Comparison of ENCODE assay signal across 7 mouse cellular contexts in the genomic region with DNA sequence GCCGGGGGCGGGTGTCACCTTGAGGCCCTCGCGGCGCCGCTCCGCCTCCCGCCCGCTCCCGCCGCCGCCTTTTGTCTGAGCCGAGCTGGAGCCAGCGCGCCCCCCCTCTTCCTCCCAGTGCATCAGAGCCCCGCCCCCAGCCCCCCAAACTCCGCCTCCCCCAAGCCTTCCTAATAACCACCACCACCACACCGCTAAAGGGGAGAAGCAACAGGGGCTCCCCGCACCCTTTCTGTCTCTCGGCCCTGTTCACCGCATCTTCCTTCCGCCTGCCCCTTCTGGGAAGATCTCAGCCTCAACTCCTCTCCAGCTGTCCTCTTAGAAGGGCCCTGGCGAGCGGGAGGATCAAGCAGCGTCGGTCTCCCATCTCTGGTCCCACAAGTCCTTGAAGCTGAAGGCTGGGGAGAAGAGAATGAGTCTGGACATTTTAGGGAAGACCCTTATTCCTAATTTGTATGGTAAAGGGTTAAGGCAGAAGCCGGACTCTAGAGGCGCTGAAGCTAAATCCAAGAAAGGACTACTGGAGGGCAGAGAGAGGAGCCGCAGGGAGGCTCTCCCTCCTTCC. TPM values are rescaled to one million over a fixed set of nuclear protein-coding genes. Genes with fewer than 3 reads are reported as not detected.
DNase-seq lines count a peak whose midpoint lies in the region; ATAC-seq lines count a peak whose summit lies in the region.

Gene Tmem151b (minus strand): TSS at position 61 of the 565 bp plus-strand sequence.

- H3K4me3 ChIP-seq in hindbrain, embryonic 12.5 days: peak within 1 kb of the TSS; percentile 94
- H3K4me3 ChIP-seq in limb, embryonic 15.5 days: peak within 1 kb of the TSS; percentile 72

- peak within 1 kb of the TSS; percentile 71 for H3K4me2 ChIP-seq in hindbrain, embryonic 12.5 days (replicated peaks)
- peak within 1 kb of the TSS; percentile 94 for H3K4me2 ChIP-seq in limb, embryonic 15.5 days

- H3K27ac ChIP-seq in hindbrain, embryonic 12.5 days: peak within 1 kb of the TSS; percentile 96
- H3K27ac ChIP-seq in limb, embryonic 15.5 days: peak within 1 kb of the TSS; percentile 54

- WGBS in hindbrain, embryonic 12.5 days: 0% methylated on average over 12 of the region's 29 CpGs
- 3% methylated on average over 14 of the region's 29 CpGs for WGBS in limb, embryonic 15.5 days

- H3K9me3 ChIP-seq in hindbrain, embryonic 12.5 days (replicated peaks): no peaks in the 10 kb centered on the region
- H3K9me3 ChIP-seq in limb, embryonic 15.5 days: no peaks in the 10 kb centered on the region

- peak; percentile 34 for ATAC-seq in hindbrain, embryonic 12.5 days (ENCODE audit: low FRiP score)
- ATAC-seq in limb, embryonic 15.5 days (ENCODE audit: insufficient number of reproducible peaks, low FRiP score, low TSS enrichment, low read depth): no peak

- peaks cover 50% of the 10 kb centered on the region for H3K4me1 ChIP-seq in hindbrain, embryonic 12.5 days
- H3K4me1 ChIP-seq in limb, embryonic 15.5 days: peaks cover 30% of the 10 kb centered on the region

- peak; percentile 71 for DNase-seq in right cerebral cortex, adult 18-20 months
- no peak for DNase-seq in right cerebral cortex, postnatal 36 days (ENCODE audit: low spot score in 2 of 2)
- peak; percentile 78 to 87 for DNase-seq in cerebellum, postnatal 36 days
- peak; percentile 66 for DNase-seq in right cerebral cortex, postnatal 25 days
- DNase-seq in urinary bladder, adult 2 months (ENCODE audit: low spot score): no peak

- H3K27me3 ChIP-seq in hindbrain, embryonic 12.5 days: peaks cover 41% of the 10 kb centered on the region
- peaks cover 44% of the 10 kb centered on the region for H3K27me3 ChIP-seq in limb, embryonic 15.5 days

- H3K9ac ChIP-seq in hindbrain, embryonic 12.5 days: peak within 1 kb of the TSS; percentile 97
- peak within 1 kb of the TSS; percentile 71 for H3K9ac ChIP-seq in limb, embryonic 15.5 days

- H3K36me3 ChIP-seq in hindbrain, embryonic 12.5 days: peaks cover 16% of the 10 kb centered on the region
- H3K36me3 ChIP-seq in limb, embryonic 15.5 days: 0 out of 2 replicates have a peak, but pooled peaks cover 8% of the 10 kb centered on the region

RNA-seq across cellular contexts. Expression of gene Tmem151b, which starts in this region (rescaled TPM):
- 12.3 and 13.0 TPM in 2 replicates for polyA plus RNA-seq in hindbrain, embryonic 12.5 days (2016; fragmentation: Nextera tagmentation; extraction: Ambion mirVana)
- 2.9 and 4.7 TPM in 2 replicates for polyA plus RNA-seq in limb, embryonic 15.5 days (2015; fragmentation: Nextera tagmentation; extraction: Ambion mirVana)
- 0.51 and 0.81 TPM in 2 replicates for polyA plus RNA-seq in urinary bladder, adult 2 months (2012; rRNA removed)

Comparison
In these comparisons a context has a peak if more than half of its experiments do, and no peak if none do; other contexts are left out.
1. DNase-seq: peak in right cerebral cortex, adult 18-20 months (single experiment), cerebellum, postnatal 36 days (2 of 2) and right cerebral cortex, postnatal 25 days (single experiment); none in right cerebral cortex, postnatal 36 days (0 of 2) and urinary bladder, adult 2 months (single experiment).